ENCODE assay signal across 8 mouse cellular contexts in the genomic region with DNA sequence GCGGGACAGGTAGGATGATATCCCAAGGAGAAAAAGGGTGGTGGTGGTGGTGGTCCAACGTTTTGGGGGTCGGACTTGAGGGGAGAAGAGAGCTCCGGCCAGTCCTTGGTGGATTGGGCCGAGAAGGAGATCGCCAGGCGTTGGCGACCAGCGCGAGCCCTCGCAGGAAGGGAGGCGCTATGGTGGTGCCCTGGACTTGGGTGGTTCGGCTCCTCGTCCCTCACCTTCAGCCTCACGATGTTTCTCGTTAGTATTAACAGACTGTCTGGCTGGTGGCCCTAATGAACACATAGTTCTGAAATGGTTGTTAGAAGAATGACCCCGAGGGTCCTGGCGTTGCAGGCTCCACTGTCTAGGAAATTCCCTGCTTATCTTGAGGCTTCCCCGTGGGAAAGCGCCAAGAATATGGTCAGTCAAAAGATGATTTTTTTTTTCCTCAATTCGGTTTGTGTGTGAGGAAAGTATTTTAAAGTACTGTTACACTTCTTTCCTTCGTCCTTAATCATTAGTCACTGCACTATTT. TPM values are rescaled to one million over a fixed set of nuclear protein-coding genes. Genes with fewer than 3 reads are reported as not detected.
DNase-seq lines count a peak whose midpoint lies in the region; ATAC-seq and TF ChIP-seq lines count a peak whose summit lies in the region.

No protein-coding gene starts in this region.

- peak overlapping the region; percentile 66 for H3K4me2 ChIP-seq in heart, embryonic 15.5 days
- peak overlapping the region; percentile 73 for H3K4me2 ChIP-seq in hindbrain, embryonic 13.5 days
- H3K4me2 ChIP-seq in midbrain, embryonic 13.5 days (replicated peaks) = peak overlapping the region; percentile 76

- intact Hi-C loops in heart, postnatal 36 days (cut with DNase I) = loop anchor here (2.0 kb wide), 1 partner anchor 41 kb away; a partner anchor contains a TSS

- TF ChIP-seq CTCF in bone marrow, adult 2 months (IDR thresholded peaks at IDR 0.05; ENCODE audit: control insufficient read depth, insufficient read depth, low read length) = no peak

- no peaks in the 10 kb centered on the region for H3K27me3 ChIP-seq in heart, embryonic 15.5 days
- H3K27me3 ChIP-seq in hindbrain, embryonic 13.5 days = no peaks in the 10 kb centered on the region
- no peaks in the 10 kb centered on the region for H3K27me3 ChIP-seq in midbrain, embryonic 13.5 days

- DNase-seq in heart, postnatal 36 days = no peak
- DNase-seq in layer of hippocampus, postnatal 14 days (ENCODE audit: low spot score in 2 of 2) = no peak
- DNase-seq in adrenal gland, postnatal 14 days = no peak
- DNase-seq in layer of hippocampus, postnatal 25 days (ENCODE audit: extremely low spot score in 1 of 2, low spot score in 1 of 2) = no peak

- ATAC-seq in heart, embryonic 15.5 days (replicated peaks; ENCODE audit: insufficient number of reproducible peaks, insufficient read depth, low FRiP score, low read depth) = peak; percentile 71
- ATAC-seq in hindbrain, embryonic 13.5 days (ENCODE audit: low FRiP score) = peak; percentile 78
- ATAC-seq in midbrain, embryonic 13.5 days = peak; percentile 75

- peak overlapping the region; percentile 91 for H3K27ac ChIP-seq in heart, embryonic 15.5 days
- H3K27ac ChIP-seq in bone marrow, adult 2 months (ENCODE audit: control insufficient read depth, insufficient read depth, low read depth, low read length, poor library complexity) = peak overlapping the region; percentile 95
- peak overlapping the region; percentile 76 for H3K27ac ChIP-seq in hindbrain, embryonic 13.5 days
- H3K27ac ChIP-seq in midbrain, embryonic 13.5 days = peak overlapping the region; percentile 72

- no peaks in the 10 kb centered on the region for H3K36me3 ChIP-seq in heart, embryonic 15.5 days
- H3K36me3 ChIP-seq in hindbrain, embryonic 13.5 days = peaks cover 10% of the 10 kb centered on the region
- H3K36me3 ChIP-seq in midbrain, embryonic 13.5 days = peaks cover 6% of the 10 kb centered on the region; the same call in 1 of the 2 replicates

- H3K9ac ChIP-seq in heart, embryonic 15.5 days = peak overlapping the region; percentile 71
- peak overlapping the region; percentile 83 for H3K9ac ChIP-seq in hindbrain, embryonic 13.5 days
- H3K9ac ChIP-seq in midbrain, embryonic 13.5 days (replicated peaks) = peak overlapping the region; percentile 84

- no peaks in the 10 kb centered on the region for H3K9me3 ChIP-seq in heart, embryonic 15.5 days (replicated peaks)
- H3K9me3 ChIP-seq in hindbrain, embryonic 13.5 days = no peaks in the 10 kb centered on the region
- no peaks in the 10 kb centered on the region for H3K9me3 ChIP-seq in midbrain, embryonic 13.5 days

- under 1% methylated on average over 22 of the region's 22 CpGs for WGBS in heart, embryonic 15.5 days
- under 1% methylated on average over 22 of the region's 22 CpGs for WGBS in bone marrow, adult 2 months
- WGBS in hindbrain, embryonic 13.5 days = under 1% methylated on average over 22 of the region's 22 CpGs
- WGBS in midbrain, embryonic 13.5 days = under 1% methylated on average over 22 of the region's 22 CpGs

- TF ChIP-seq POLR2A in bone marrow, adult 2 months (IDR thresholded peaks at IDR 0.05; ENCODE audit: borderline replicate concordance, control insufficient read depth, low read depth, low read length) = no peak

- peaks cover 16% of the 10 kb centered on the region for H3K4me1 ChIP-seq in heart, embryonic 15.5 days (replicated peaks)
- peaks cover 2% of the 10 kb centered on the region; the same call in 1 of the 2 replicates for H3K4me1 ChIP-seq in bone marrow, adult 2 months (ENCODE audit: control insufficient read depth, insufficient read depth, low read length)
- H3K4me1 ChIP-seq in hindbrain, embryonic 13.5 days (replicated peaks) = peaks cover 28% of the 10 kb centered on the region
- H3K4me1 ChIP-seq in midbrain, embryonic 13.5 days (replicated peaks) = peaks cover 24% of the 10 kb centered on the region

- H3K4me3 ChIP-seq in heart, embryonic 15.5 days = peak overlapping the region; percentile 70
- H3K4me3 ChIP-seq in bone marrow, adult 2 months (replicated peaks; ENCODE audit: control insufficient read depth, low read depth, low read length) = peak overlapping the region; percentile 99
- peak overlapping the region; percentile 77 for H3K4me3 ChIP-seq in hindbrain, embryonic 13.5 days
- H3K4me3 ChIP-seq in midbrain, embryonic 13.5 days (replicated peaks) = peak overlapping the region; percentile 75

RNA-seq across cellular contexts. Expression of a gene that starts 0.4 kb away (rescaled TPM):
- 45.6 and 46.0 TPM in 2 replicates for polyA plus RNA-seq in heart, embryonic 15.5 days (2015; fragmentation: Nextera tagmentation; extraction: Ambion mirVana)
- total RNA-seq in heart, postnatal 36 days (2021) = 10 to 100 TPM; 58.9 to 60.4 TPM
- polyA plus RNA-seq in bone marrow, adult 2 months (2011; ENCODE audit: insufficient read depth, insufficient read length, low replicate concordance, missing spikeins) = 21.6 and 44.5 TPM in 2 replicates
- polyA plus RNA-seq in hindbrain, embryonic 13.5 days (2015; fragmentation: Nextera tagmentation; extraction: Ambion mirVana) = 22.1 and 23.7 TPM in 2 replicates
- 18.9 and 20.2 TPM in 2 replicates for polyA plus RNA-seq in midbrain, embryonic 13.5 days (2015; fragmentation: Nextera tagmentation; extraction: Ambion mirVana)
- 10 to 100 TPM; 21.4 to 21.5 TPM for total RNA-seq in layer of hippocampus, postnatal 14 days (2021)
- 55.9 and 56.0 TPM in 2 replicates for total RNA-seq in adrenal gland, postnatal 14 days (2021)
- 10 to 100 TPM; 14.1 to 19.7 TPM for total RNA-seq in layer of hippocampus, postnatal 25 days (2021)

RNA-seq across cellular contexts. Expression of a gene that starts 4.2 kb away (rescaled TPM):
- 40.9 and 43.2 TPM in 2 replicates for polyA plus RNA-seq in heart, embryonic 15.5 days (2015; fragmentation: Nextera tagmentation; extraction: Ambion mirVana)
- 100 to 1,000 TPM; 471 TPM for total RNA-seq in heart, postnatal 36 days (2021)
- 19.1 and 27.3 TPM in 2 replicates for polyA plus RNA-seq in bone marrow, adult 2 months (2011; ENCODE audit: insufficient read depth, insufficient read length, low replicate concordance, missing spikeins)
- 43.6 and 44.2 TPM in 2 replicates for polyA plus RNA-seq in hindbrain, embryonic 13.5 days (2015; fragmentation: Nextera tagmentation; extraction: Ambion mirVana)
- 46.7 and 54.2 TPM in 2 replicates for polyA plus RNA-seq in midbrain, embryonic 13.5 days (2015; fragmentation: Nextera tagmentation; extraction: Ambion mirVana)
- 100 to 1,000 TPM; 104 to 113 TPM for total RNA-seq in layer of hippocampus, postnatal 14 days (2021)
- 93.3 and 107 TPM in 2 replicates for total RNA-seq in adrenal gland, postnatal 14 days (2021)
- total RNA-seq in layer of hippocampus, postnatal 25 days (2021) = 100 to 1,000 TPM; 145 to 150 TPM

RNA-seq across cellular contexts. Expression of a gene that starts 41.3 kb away (rescaled TPM):
- 17.4 and 19.0 TPM in 2 replicates for polyA plus RNA-seq in heart, embryonic 15.5 days (2015; fragmentation: Nextera tagmentation; extraction: Ambion mirVana)
- total RNA-seq in heart, postnatal 36 days (2021) = 10 to 100 TPM; 10.1 to 10.6 TPM
- polyA plus RNA-seq in bone marrow, adult 2 months (2011; ENCODE audit: insufficient read depth, insufficient read length, low replicate concordance, missing spikeins) = 3.7 and 6.8 TPM in 2 replicates
- 29.3 and 31.8 TPM in 2 replicates for polyA plus RNA-seq in hindbrain, embryonic 13.5 days (2015; fragmentation: Nextera tagmentation; extraction: Ambion mirVana)
- 33.1 and 37.1 TPM in 2 replicates for polyA plus RNA-seq in midbrain, embryonic 13.5 days (2015; fragmentation: Nextera tagmentation; extraction: Ambion mirVana)
- total RNA-seq in layer of hippocampus, postnatal 14 days (2021) = 10 to 100 TPM; 14.1 to 17.1 TPM
- total RNA-seq in adrenal gland, postnatal 14 days (2021) = 13.5 and 14.3 TPM in 2 replicates
- total RNA-seq in layer of hippocampus, postnatal 25 days (2021) = 10 to 100 TPM; 13.9 to 14.5 TPM

RNA-seq across cellular contexts. Expression of a gene that starts 41.5 kb away (rescaled TPM):
- polyA plus RNA-seq in heart, embryonic 15.5 days (2015; fragmentation: Nextera tagmentation; extraction: Ambion mirVana) = 19.1 and 20.8 TPM in 2 replicates
- 10 to 100 TPM; 14.9 to 17.9 TPM for total RNA-seq in heart, postnatal 36 days (2021)
- polyA plus RNA-seq in bone marrow, adult 2 months (2011; ENCODE audit: insufficient read depth, insufficient read length, low replicate concordance, missing spikeins) = 7.5 and 10.3 TPM in 2 replicates
- polyA plus RNA-seq in hindbrain, embryonic 13.5 days (2015; fragmentation: Nextera tagmentation; extraction: Ambion mirVana) = 34.1 and 36.1 TPM in 2 replicates
- polyA plus RNA-seq in midbrain, embryonic 13.5 days (2015; fragmentation: Nextera tagmentation; extraction: Ambion mirVana) = 34.0 and 36.4 TPM in 2 replicates
- 10 to 100 TPM; 26.0 to 31.6 TPM for total RNA-seq in layer of hippocampus, postnatal 14 days (2021)
- total RNA-seq in adrenal gland, postnatal 14 days (2021) = 13.5 and 15.4 TPM in 2 replicates
- total RNA-seq in layer of hippocampus, postnatal 25 days (2021) = 10 to 100 TPM; 33.4 to 37.5 TPM
